ENCODE assay signal across 24 mouse cellular contexts in genomic region chr2:72982110-72982785, GRCm38 (mm10). TPM values are rescaled to one million over a fixed set of nuclear protein-coding genes. Genes with fewer than 3 reads are reported as not detected.
DNase-seq lines count a peak whose midpoint lies in the region; ATAC-seq and TF ChIP-seq lines count a peak whose summit lies in the region.
"Had no signal": no experiment of that assay in that cellular context is flagged by ENCODE, and none has a peak within 500 bp of the region (broad histone marks: within the 10 kb centered on the region; RNA-seq: fewer than 3 reads in every experiment).

No protein-coding gene starts in this region.

- peak overlapping the region; percentile 100; the same call in 1 of the 2 replicates for H3K27ac ChIP-seq in liver, embryonic 13.5 days
- H3K27ac ChIP-seq in liver, embryonic 11.5 days (ENCODE audit: low read depth, low read length) = no peak overlapping the region
- H3K27ac ChIP-seq in ES-Bruce4 (ENCODE audit: insufficient read depth, low read length) = peak overlapping the region; percentile 84; the same call in 1 of the 2 replicates
- no peak overlapping the region for H3K27ac ChIP-seq in embryonic fibroblast, embryonic 13.5 days (ENCODE audit: insufficient read depth, low read length)
- H3K27ac ChIP-seq in hindbrain, embryonic 16.5 days (ENCODE audit: low read depth, low read length) = no peak overlapping the region
- no peak overlapping the region for H3K27ac ChIP-seq in kidney, embryonic 14.5 days (ENCODE audit: low read depth, low read length)
- H3K27ac ChIP-seq: heart, embryonic 15.5 days; hindbrain, embryonic 10.5 days; left cerebral cortex, adult 2 months; stomach, postnatal 0 days had no signal

- H3K27me3 ChIP-seq in liver, embryonic 13.5 days = no peaks in the 10 kb centered on the region
- H3K27me3 ChIP-seq in liver, embryonic 11.5 days (replicated peaks; ENCODE audit: control insufficient read depth, insufficient read depth, low read length) = no peaks in the 10 kb centered on the region
- H3K27me3 ChIP-seq in ES-Bruce4 (ENCODE audit: control insufficient read depth, insufficient read depth, low read length, poor library complexity, severe bottlenecking) = no peaks in the 10 kb centered on the region
- H3K27me3 ChIP-seq in hindbrain, embryonic 16.5 days (replicated peaks; ENCODE audit: control insufficient read depth, insufficient read depth, low read length) = no peaks in the 10 kb centered on the region
- no peaks in the 10 kb centered on the region for H3K27me3 ChIP-seq in kidney, embryonic 14.5 days (ENCODE audit: control insufficient read depth, insufficient read depth, low read length)
- H3K27me3 ChIP-seq: heart, embryonic 15.5 days; Patski had no signal

- TF ChIP-seq POLR2A in ES-Bruce4 (IDR thresholded peaks at IDR 0.05; ENCODE audit: insufficient read depth, low read length) = no peak
- 0 out of 2 replicates have a peak, but pooled peaks have one; percentile 8 for TF ChIP-seq POLR2A in embryonic fibroblast, embryonic 13.5 days (IDR thresholded peaks at IDR 0.05; ENCODE audit: low read depth, low read length)

- H3K4me2 ChIP-seq in liver, embryonic 13.5 days = peak overlapping the region; percentile 70
- no peak overlapping the region for H3K4me2 ChIP-seq in liver, embryonic 11.5 days
- H3K4me2 ChIP-seq in hindbrain, embryonic 16.5 days (ENCODE audit: low read length) = no peak overlapping the region
- no peak overlapping the region for H3K4me2 ChIP-seq in kidney, embryonic 14.5 days (replicated peaks; ENCODE audit: low read depth, low read length)

- TF ChIP-seq CTCF in ES-Bruce4 (IDR thresholded peaks at IDR 0.05; ENCODE audit: low read depth, low read length) = no peak
- TF ChIP-seq CTCF in embryonic fibroblast, embryonic 13.5 days (IDR thresholded peaks at IDR 0.05; ENCODE audit: borderline replicate concordance, insufficient read depth, low read length) = no peak

- no peak for TF ChIP-seq EP300 in ES-Bruce4 (IDR thresholded peaks at IDR 0.05; ENCODE audit: insufficient read depth, low read depth, low read length)

- no peak for ATAC-seq in liver, embryonic 13.5 days (ENCODE audit: low read depth)
- no peak for ATAC-seq in liver, embryonic 11.5 days (replicated peaks; ENCODE audit: low FRiP score)
- no peak for ATAC-seq in hindbrain, embryonic 16.5 days
- no peak for ATAC-seq in kidney, embryonic 14.5 days (ENCODE audit: low FRiP score, low TSS enrichment)
- ATAC-seq: Patski had no signal

- peaks cover 25% of the 10 kb centered on the region for H3K4me1 ChIP-seq in liver, embryonic 13.5 days (replicated peaks)
- peaks cover 6% of the 10 kb centered on the region; the same call in 1 of the 2 replicates for H3K4me1 ChIP-seq in liver, embryonic 11.5 days (replicated peaks; ENCODE audit: control insufficient read depth, insufficient read depth, low read length)
- peaks cover 10% of the 10 kb centered on the region for H3K4me1 ChIP-seq in ES-Bruce4 (ENCODE audit: control insufficient read depth, insufficient read depth, low read length)
- peaks cover 3% of the 10 kb centered on the region for H3K4me1 ChIP-seq in embryonic fibroblast, embryonic 13.5 days (ENCODE audit: control insufficient read depth, insufficient read depth, low read length)
- peaks cover 5% of the 10 kb centered on the region for H3K4me1 ChIP-seq in hindbrain, embryonic 16.5 days (ENCODE audit: control insufficient read depth, insufficient read depth, low read depth, low read length)
- H3K4me1 ChIP-seq in kidney, embryonic 14.5 days (ENCODE audit: control insufficient read depth, insufficient read depth, low read length) = no peaks in the 10 kb centered on the region

- no peak overlapping the region for H3K9ac ChIP-seq in liver, embryonic 13.5 days
- no peak overlapping the region for H3K9ac ChIP-seq in liver, embryonic 11.5 days (ENCODE audit: low read depth, low read length)
- no peak overlapping the region for H3K9ac ChIP-seq in ES-Bruce4 (ENCODE audit: low read depth, poor library complexity, severe bottlenecking)
- no peak overlapping the region for H3K9ac ChIP-seq in hindbrain, embryonic 16.5 days (ENCODE audit: low read depth, low read length)
- no peak overlapping the region for H3K9ac ChIP-seq in kidney, embryonic 14.5 days (ENCODE audit: low read depth, low read length)
- H3K9ac ChIP-seq: heart, embryonic 15.5 days; lung, embryonic 14.5 days had no signal

- no peak for DNase-seq in liver, embryonic 13.5 days
- DNase-seq in liver, embryonic 11.5 days (ENCODE audit: low spot score) = no peak
- DNase-seq in right cerebral cortex, postnatal 10 days (ENCODE audit: low spot score in 2 of 2) = no peak
- DNase-seq: adrenal gland, postnatal 36 days; cerebellum, adult 18-20 months; gastrocnemius, postnatal 10 days; heart, adult 2 months; kidney, adult 18-20 months; kidney, postnatal 10 days; lung, embryonic 14.5 days; lung, postnatal 36 days; right cerebral cortex, postnatal 4 days had no signal

- 78% methylated on average over 7 of the region's 7 CpGs for WGBS in liver, embryonic 13.5 days (ENCODE audit: insufficient replicate concordance)
- 92% methylated on average over 7 of the region's 7 CpGs for WGBS in liver, embryonic 11.5 days
- 92% methylated on average over 7 of the region's 7 CpGs for WGBS in hindbrain, embryonic 16.5 days
- 90% methylated on average over 7 of the region's 7 CpGs for WGBS in kidney, embryonic 14.5 days

- no peaks in the 10 kb centered on the region for H3K9me3 ChIP-seq in liver, embryonic 13.5 days (replicated peaks)
- H3K9me3 ChIP-seq in liver, embryonic 11.5 days (ENCODE audit: control insufficient read depth, low read length) = no peaks in the 10 kb centered on the region
- no peaks in the 10 kb centered on the region for H3K9me3 ChIP-seq in ES-Bruce4 (replicated peaks; ENCODE audit: control insufficient read depth, insufficient read depth, low read length, poor library complexity, severe bottlenecking)
- H3K9me3 ChIP-seq in hindbrain, embryonic 16.5 days (ENCODE audit: control insufficient read depth, low read length) = no peaks in the 10 kb centered on the region
- H3K9me3 ChIP-seq in kidney, embryonic 14.5 days (ENCODE audit: control insufficient read depth, low read length) = no peaks in the 10 kb centered on the region
- H3K9me3 ChIP-seq: heart, embryonic 15.5 days; hindbrain, embryonic 10.5 days had no signal

- no peaks in the 10 kb centered on the region for H3K36me3 ChIP-seq in liver, embryonic 13.5 days
- no peaks in the 10 kb centered on the region for H3K36me3 ChIP-seq in liver, embryonic 11.5 days (ENCODE audit: control insufficient read depth, insufficient read depth, low read length)
- H3K36me3 ChIP-seq in ES-Bruce4 (ENCODE audit: control insufficient read depth, insufficient read depth, low read length, poor library complexity, severe bottlenecking) = peaks cover 2% of the 10 kb centered on the region
- no peaks in the 10 kb centered on the region for H3K36me3 ChIP-seq in hindbrain, embryonic 16.5 days (ENCODE audit: control insufficient read depth, insufficient read depth, low read length)
- H3K36me3 ChIP-seq in kidney, embryonic 14.5 days (ENCODE audit: control insufficient read depth, insufficient read depth, low read length) = no peaks in the 10 kb centered on the region
- H3K36me3 ChIP-seq: heart, embryonic 15.5 days; hindbrain, embryonic 10.5 days had no signal

- H3K4me3 ChIP-seq in liver, embryonic 13.5 days (replicated peaks) = no peak overlapping the region
- no peak overlapping the region for H3K4me3 ChIP-seq in liver, embryonic 11.5 days (ENCODE audit: low read depth, low read length)
- H3K4me3 ChIP-seq in ES-Bruce4 (ENCODE audit: low read depth, low read length) = no peak overlapping the region
- no peak overlapping the region for H3K4me3 ChIP-seq in embryonic fibroblast, embryonic 13.5 days (ENCODE audit: insufficient read depth, low read length)
- H3K4me3 ChIP-seq in hindbrain, embryonic 16.5 days (ENCODE audit: low read length) = no peak overlapping the region
- H3K4me3 ChIP-seq in kidney, embryonic 14.5 days (ENCODE audit: low read length) = no peak overlapping the region
- H3K4me3 ChIP-seq: heart, adult 2 months; heart, embryonic 15.5 days; left cerebral cortex, adult 2 months had no signal

RNA-seq across cellular contexts. Expression of gene Sp3, which starts 2.0 kb away (rescaled TPM):
- 29.6 and 37.6 TPM in 2 replicates for polyA plus RNA-seq in liver, embryonic 13.5 days (2015; fragmentation: Nextera tagmentation; extraction: Ambion mirVana)
- 49.6 and 50.6 TPM in 2 replicates for polyA plus RNA-seq in liver, embryonic 11.5 days (2014; fragmentation: Nextera tagmentation; extraction: Ambion mirVana)
- 98.0 and 102 TPM in 2 replicates for polyA plus RNA-seq in ES-Bruce4 (2011; ENCODE audit: insufficient read depth, insufficient read length, low read depth, missing spikeins)
- 76.5 and 92.7 TPM in 2 replicates for polyA plus RNA-seq in embryonic fibroblast, embryonic 13.5 days (2011; ENCODE audit: insufficient read length, low read depth, missing spikeins)
- 30.0 and 31.2 TPM in 2 replicates for polyA plus RNA-seq in hindbrain, embryonic 16.5 days (2015; fragmentation: Nextera tagmentation; extraction: Ambion mirVana)
- 48.5 and 76.0 TPM in 2 replicates for polyA plus RNA-seq in kidney, embryonic 14.5 days (2014; fragmentation: Nextera tagmentation; extraction: Ambion mirVana)

RNA-seq across cellular contexts. Expression of gene Gm11084, which starts 4.3 kb away (rescaled TPM):
- not detected in 2 replicates for polyA plus RNA-seq in liver, embryonic 13.5 days (2015; fragmentation: Nextera tagmentation; extraction: Ambion mirVana)
- not detected in 2 replicates for polyA plus RNA-seq in liver, embryonic 11.5 days (2014; fragmentation: Nextera tagmentation; extraction: Ambion mirVana)
- polyA plus RNA-seq in ES-Bruce4 (2011; ENCODE audit: insufficient read depth, insufficient read length, low read depth, missing spikeins) = not detected in 2 replicates
- polyA plus RNA-seq in embryonic fibroblast, embryonic 13.5 days (2011; ENCODE audit: insufficient read length, low read depth, missing spikeins) = not detected in 2 replicates
- not detected in 2 replicates for polyA plus RNA-seq in hindbrain, embryonic 16.5 days (2015; fragmentation: Nextera tagmentation; extraction: Ambion mirVana)
- polyA plus RNA-seq in kidney, embryonic 14.5 days (2014; fragmentation: Nextera tagmentation; extraction: Ambion mirVana) = not detected in 2 replicates
- polyA plus RNA-seq: forebrain, embryonic 11.5 days; frontal cortex, adult 2 months; heart, adult 2 months; heart, embryonic 15.5 days; hindbrain, embryonic 10.5 days; limb, embryonic 11.5 days; lung, embryonic 14.5 days; Patski; stomach, postnatal 0 days had no signal

Comparison
In these comparisons a context has a peak if more than half of its experiments do, and no peak if none do; other contexts are left out.
1. H3K27ac ChIP-seq: peak in liver, embryonic 13.5 days (single experiment) and ES-Bruce4 (single experiment); none in liver, embryonic 11.5 days (single experiment), embryonic fibroblast, embryonic 13.5 days (single experiment), hindbrain, embryonic 16.5 days (single experiment) and kidney, embryonic 14.5 days (single experiment).